Mouse (Mus musculus): ENCODE measurements around the gene Elf3.
"Not testable (repeated sequence)": the region's sequence is repeated elsewhere in the genome, so short reads cannot be mapped to it uniquely, and the experiment has no call there.

Elf3 gene

DNA sequence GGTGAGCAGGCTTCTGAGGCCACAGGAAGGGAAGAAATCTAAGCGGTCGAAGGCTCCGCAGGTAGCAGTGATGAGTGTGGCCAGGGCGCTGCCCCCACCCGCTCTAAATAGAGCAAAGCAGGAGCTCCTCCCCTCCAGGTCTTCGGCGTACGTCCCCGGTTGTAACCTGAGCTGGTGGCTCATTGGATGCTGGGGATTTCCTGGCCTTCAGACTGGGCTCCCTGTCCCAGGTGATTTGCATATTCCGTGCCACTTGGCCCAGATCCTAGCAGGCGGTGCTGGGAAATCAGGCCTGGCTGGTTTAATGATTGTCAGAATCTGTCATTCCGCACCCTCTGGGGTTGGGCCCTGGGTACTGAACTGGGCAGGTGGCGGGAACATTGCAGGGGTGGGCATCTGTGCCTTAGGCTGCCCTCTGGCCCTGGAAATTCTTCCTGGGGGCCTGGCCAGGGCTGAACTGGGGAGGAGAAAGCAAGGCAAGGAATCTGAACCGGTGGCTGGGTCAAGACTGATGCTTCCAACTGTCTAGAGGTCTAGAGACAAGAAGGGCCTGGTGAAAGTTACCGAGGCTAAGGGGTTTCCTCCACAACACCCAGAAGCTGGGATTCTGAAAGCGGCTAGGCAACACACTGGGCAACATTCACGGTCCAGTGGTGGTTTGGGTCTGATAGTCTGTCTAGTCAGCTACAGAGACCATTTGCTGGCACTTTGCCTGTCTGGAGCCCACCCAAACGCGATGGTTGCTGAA is at the start of gene Elf3:
TSS of gene Elf3 (minus strand) at position 189 of the 748 bp plus-strand sequence.
- DNase-seq (ENCODE audit: low spot score in 2 of 2), result no peak

DNA sequence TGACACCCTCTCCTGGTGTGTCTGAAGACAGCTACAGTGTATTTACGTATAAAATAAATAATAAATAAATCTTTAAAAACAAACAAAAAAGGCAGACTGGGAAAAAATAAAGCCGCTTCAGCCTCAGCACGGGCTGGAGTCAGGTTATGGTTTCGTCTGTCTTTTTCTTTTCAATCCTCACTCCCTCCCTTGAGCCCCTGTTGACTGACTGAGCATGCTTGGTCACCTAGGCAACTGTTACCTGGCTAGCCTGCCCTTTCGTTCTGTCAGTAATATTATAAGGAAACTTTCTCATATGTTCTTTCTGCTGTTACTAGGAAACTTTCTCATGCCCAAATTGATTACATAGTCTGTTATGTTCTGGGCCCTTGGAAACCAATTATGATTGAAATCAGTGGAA is 32.5 kb upstream of the Elf3 start:
- no peak for DNase-seq (ENCODE audit: low spot score in 2 of 2)

DNA sequence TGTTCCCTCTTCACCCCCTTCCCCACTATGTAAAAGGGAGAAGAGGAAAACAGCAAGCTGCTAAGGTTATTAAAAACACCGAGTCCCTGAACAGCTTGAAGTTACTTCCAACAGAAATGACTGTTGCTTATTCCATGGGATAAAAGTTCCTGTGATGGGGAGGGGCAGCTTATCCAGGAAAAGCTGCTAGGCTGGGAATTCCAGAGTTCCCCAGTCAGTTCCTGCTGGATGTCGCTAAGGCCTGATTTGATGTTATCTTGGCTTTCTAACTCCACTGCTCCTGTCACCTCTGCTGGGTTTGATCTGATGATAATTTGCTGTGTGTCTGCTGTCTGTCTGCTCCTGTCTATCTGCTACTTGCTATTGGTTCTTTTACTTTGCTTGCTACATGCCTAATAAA is 27.9 kb upstream of the Elf3 start:
- DNase-seq (ENCODE audit: low spot score in 2 of 2), result no peak

DNA sequence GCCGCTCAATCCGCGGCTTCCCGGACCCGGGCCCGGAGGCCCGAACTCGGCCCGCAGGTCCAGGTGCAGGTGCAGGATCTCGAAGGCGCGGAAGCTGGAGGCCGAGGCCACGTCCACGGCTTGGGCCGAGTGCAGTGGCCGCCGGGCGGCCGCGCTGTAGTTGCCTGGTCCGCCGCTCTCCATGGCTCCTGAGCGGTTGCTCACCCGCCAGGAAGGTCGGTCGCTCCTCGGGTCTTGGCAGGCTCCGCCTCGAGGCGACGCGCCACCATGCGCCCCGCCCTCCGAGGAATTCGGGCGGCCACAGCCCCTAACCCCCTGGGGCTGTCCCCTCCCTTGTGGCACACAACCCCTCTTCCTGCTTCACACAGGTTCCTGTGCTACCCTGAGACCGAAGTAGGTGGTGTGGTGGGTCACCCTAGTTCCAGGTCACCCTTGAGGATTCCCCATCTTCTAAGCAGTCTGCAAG is 25.5 kb upstream of the Elf3 start, which contains the start of gene Rnpep:
TSS of gene Rnpep (minus strand) at position 259 of the 466 bp plus-strand sequence.
- peak; percentile 68 to 80 for DNase-seq (ENCODE audit: low spot score in 2 of 2)

DNA sequence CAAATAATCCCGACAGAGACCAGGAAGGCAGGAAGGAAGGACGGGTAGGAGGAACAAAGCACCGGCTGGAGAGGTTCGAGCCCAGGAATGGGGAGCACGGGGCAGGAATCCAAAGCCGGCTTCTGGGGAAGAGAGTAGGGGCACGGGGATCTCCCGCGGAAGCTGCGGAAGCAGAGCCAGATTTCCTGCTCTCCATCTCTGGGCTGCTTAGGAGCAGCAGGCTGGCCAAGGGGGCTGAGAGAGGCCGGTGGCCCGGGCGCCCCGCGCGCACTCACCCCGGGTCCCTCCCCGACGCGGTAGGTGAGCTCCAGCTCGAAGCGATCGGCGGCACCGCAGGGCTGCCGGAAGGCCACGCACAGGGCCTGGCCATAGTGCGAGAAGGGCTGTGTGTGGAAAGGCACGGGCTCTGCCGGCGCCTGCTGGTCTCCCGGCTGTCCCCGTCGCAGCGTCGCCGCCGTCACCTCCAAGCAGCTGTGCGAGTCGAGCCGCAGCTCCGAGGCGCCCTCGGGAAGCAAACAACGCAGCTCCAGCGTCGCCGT is 25.0 kb upstream of the Elf3 start:
- peak; percentile 54 to 71 for DNase-seq (ENCODE audit: low spot score in 2 of 2)

DNA sequence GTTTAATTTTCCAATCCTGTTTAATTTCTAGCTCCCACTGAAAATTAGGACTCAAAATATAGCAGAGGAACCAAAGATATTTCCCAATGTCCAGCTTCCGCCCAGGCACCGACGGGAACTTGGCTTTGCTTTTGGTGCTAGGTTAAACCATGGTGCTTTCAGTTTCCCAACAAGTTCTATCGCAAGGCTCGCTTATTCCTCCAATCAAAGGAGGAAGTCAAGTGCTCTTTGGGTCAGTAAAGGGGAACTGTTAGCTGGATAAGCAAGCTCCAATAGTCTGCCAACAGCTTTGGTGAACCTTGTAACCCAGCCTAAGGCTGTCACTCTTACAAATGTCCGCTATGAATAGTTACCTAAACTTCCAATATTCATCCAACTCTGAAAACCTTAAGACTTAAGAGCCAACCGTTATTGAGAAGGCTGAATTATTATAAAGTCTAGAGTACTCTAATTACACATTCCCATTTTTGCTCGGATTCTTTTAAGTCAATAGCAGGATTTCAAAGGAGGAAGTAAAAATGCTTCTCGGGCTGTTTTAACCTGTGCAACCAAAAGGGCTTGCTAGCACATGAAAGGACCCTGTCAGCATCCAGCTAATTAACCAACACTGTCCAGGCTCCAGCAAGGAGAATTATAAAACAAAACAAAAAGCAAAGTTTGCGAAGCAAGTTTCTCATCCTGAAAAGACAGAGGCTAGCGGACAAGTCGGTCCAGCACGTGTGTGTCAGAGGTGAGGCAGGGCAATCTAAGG is 24.3 kb upstream of the Elf3 start:
- DNase-seq (ENCODE audit: low spot score in 2 of 2), result no peak

DNA sequence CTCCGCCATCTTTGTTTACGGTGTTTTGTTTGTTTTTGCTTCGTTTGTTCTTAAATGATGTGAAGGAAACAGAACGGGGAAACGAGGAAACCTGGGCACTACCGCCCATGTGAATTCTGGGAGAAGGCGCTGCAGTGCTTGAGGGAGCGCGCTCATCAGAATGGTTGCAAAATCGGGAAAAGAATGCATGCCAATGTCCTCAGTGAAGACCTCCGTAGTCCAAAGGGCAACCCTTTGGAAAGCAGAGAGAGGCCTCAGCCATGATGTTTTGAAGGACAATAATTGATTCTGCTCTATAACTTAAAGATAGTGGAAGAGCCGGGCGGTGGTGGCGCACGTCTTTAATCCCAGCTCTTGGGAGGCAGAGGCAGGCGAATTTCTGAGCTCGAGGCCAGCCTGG is 23.5 kb upstream of the Elf3 start:
- DNase-seq (ENCODE audit: low spot score in 2 of 2), result no peak

DNA sequence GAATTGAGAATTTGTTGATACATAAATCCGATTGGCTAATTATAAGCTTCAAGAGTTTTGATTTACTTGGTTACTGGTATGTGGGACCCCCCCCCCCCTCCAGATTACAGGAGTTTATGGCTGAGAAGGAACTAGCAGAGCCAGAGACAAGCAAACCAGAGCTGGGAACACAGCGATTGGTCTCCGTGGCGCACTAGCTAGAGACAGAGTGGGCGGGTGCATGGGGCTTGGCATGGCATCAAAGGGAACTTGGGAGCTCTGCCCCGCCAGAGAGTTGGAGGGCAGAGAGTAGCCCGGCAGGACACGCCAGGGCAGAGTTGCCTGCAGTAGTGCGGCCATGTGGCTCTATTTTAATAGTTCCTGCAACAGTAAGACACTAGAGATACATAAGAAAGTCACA is 22.3 kb upstream of the Elf3 start:
- peak; percentile 44 to 50 for DNase-seq (ENCODE audit: low spot score in 2 of 2)

DNA sequence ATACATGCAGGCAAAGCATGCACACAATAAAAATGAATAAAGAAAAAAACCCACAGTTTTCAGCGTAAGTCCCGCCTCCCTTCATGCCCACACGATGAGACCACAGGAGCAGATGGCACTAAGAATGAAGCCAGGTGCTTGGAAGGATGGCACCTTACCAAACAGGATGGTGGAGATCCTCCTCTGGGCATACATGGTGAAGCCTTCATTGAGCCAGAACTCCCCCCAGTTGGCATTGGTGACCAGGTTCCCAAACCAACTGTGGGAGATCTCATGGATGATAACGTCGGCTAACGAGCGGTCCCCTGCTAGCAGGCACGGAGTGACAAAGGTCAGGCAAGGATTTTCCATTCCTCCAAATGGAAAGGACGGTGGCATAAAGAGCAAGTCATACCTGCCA is 13.0 kb upstream of the Elf3 start:
- DNase-seq (ENCODE audit: low spot score in 2 of 2), result no peak

DNA sequence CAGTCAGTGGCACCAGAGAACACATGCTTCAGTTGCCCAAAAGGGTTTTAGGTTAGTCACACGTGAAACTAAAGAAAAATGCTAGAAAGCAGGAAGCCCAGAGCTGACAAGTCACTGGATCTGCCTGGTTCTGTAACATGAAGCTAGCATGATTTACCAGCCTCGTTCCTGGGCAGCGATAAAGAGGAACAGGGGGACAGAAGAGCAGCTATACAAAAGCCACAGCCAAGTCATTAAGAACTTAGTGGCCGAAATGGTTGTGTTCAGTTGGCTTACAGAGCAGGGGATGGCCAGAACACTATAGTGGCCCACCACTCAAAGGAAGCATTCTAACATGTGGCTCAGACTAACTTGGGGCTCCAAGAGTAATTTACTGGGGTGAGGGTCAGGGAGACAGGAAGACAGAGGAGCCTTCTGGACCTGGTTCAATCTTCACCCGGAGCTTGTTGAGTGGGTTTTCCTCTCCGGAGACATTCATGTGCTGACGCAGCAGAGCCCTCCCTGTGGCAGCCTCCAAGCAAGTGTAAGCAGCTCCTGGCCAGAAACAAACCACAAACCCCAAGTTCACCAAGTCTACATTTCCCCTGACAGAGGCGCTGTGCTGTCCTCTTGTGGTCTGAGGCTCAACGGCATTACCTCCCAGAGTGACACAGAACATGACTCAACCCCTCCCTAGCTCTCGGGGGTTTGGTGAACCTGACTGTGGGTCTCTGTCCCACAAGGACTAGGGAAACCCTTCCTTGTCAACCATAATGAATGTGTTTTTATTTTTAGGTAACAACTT is 9.5 kb upstream of the Elf3 start:
- DNase-seq (ENCODE audit: low spot score in 2 of 2), result no peak

DNA sequence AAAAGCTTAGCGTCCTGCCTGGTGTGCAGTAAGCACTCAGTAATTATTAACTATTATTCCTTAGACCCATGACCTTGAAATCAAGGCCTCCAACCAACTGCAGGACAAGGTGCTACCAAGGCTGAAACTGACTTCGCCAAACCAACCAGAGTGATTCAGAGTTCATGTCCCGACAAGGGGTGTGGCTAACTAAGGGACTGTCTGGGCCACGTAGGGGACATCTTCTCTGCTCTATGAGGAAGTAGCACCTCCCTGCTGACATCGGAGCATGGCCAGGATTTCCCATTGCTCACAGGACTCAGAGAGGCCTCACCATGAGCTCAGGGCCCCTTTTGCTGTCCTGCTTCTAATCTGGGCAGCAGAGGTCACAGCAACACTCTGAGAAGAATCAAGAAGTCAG is 7.5 kb upstream of the Elf3 start:
- DNase-seq (ENCODE audit: low spot score in 2 of 2), result no peak

DNA sequence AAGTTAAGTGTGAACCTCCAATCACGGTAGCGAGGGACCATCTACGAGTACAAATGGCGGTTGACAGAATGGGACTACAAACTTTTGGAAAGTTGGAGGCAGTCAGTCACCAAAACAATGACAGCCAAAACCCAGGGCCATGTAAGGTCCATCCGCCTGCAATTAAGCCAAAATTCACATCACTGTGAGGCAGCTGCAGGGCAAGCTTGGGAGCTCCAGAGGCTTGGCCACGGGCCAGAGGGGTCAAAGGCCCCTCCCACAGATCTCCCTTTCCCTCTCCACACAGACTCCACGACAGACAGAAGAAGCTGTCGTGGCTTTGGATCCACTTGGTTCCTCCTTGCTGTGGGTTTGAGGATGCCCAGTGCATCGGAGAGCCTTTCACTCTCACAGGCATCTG is 4.9 kb upstream of the Elf3 start:
- DNase-seq (ENCODE audit: low spot score in 2 of 2), result no peak

DNA sequence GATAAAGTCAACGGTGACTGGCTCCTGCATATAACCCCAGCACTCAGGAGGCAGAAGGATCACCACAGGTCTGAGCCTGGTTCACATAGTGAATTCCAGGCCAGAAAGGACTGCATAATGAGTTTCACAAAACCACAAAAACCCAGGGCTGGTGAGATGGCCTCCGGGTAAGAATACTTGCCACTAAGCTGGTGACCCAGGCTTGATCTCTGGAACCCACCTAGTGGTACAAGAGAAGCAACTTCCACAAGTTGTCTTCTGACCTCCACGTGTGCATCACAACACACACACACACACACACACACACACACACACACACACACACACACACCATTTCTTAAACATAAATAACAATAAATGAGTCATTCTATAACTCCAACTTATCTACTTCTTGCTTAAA is 4.0 kb upstream of the Elf3 start:
- no peak for DNase-seq (ENCODE audit: low spot score in 2 of 2)

DNA sequence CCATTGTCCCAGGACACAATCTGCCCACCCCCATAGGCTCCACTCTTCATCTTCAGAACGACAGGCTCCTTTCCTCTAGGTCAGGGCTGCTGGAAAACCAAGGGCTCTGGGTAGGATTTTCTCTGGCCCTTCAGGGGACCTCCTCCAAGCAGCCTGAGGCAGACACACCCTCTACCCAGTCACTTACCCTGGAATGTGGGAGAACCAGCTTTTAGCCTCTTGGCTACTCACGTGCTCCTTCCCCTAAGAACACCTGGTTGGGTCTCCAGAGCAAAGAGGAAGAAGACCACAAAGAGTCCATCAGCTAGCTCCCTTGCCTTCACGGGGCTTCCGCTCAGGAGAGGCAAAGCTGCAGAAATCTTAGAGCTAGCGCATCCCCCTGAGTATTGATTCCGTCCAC is 2.6 kb upstream of the Elf3 start:
- DNase-seq (ENCODE audit: low spot score in 2 of 2), result no peak

DNA sequence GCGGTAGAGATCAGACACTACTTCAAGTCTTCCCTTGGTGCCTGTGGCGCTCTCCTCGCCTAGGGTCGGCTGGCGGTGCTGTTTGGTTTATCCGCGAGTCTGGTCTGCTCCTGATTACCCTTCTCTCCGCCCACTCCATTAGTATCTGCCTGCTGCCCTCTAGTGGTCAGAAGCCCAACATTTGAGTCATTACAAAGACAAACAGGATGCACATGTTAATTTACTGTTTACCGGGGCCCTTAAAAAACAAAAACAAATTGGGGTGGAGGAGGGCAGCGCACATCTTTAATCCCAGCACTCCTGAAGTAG is 714 bp upstream of the Elf3 start:
- DNase-seq (ENCODE audit: low spot score in 2 of 2), result peak; percentile 72 to 81

DNA sequence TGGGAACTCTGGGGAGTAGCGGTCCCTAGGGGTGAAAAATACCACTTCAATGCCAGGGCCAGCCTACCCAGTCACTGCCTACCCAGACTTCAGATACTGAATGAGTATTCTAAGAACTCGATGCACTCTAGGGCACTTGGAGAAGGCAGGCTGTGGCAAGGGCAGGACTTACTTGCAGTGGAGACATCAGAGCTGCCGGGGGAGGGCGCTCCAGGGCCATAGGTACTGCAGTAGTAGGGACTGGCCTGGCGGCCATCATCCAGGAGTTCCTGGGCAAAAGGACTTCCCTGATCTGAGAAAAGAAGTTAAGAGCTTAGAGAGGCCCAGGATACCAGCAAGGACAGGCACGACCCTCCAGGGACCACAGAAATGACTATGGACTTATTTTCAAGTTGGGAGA is 2.1 kb downstream of the Elf3 start:
- no peak for DNase-seq (ENCODE audit: low spot score in 2 of 2)

DNA sequence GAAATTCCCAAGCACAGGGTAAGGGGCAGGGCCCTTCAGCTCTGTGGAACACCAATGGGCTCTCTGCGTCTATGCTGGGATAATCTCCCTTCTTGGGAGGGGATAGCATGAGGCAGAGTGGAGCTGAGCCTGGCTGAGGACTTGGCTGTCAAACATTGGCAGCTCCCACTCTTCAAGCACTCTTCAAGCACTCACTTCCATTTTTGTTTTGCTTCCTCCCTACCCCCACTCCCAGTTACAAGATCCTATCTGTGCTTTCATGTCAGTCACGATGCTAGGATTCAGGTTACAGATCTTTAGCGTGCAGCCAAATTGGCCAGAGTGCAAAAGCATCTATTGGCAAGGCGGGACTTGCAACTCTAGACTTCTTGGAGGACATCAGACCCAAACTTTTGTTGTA is 5.5 kb downstream of the Elf3 start:
- no peak for DNase-seq (ENCODE audit: low spot score in 2 of 2)

DNA sequence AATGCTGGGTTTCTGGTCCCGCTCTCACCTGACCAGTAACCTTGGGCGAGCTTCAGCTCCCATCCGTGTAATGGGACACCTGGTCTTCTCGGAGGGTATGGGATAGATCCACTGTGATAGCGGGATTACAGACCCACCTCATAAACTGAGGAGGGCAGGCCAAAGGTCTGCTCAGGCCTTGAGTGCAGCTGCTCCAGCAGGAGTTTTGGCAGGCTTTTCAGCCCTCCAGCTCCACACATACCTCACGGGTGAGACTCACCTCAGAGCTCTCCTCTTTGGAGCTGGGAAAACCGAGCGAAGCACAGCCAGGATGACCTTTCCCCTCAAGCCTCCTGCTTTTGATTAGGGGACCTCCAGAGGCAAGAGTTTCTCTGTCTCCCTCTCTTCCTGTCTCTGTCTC is 7.0 kb downstream of the Elf3 start:
- DNase-seq (ENCODE audit: low spot score in 2 of 2), result no peak

DNA sequence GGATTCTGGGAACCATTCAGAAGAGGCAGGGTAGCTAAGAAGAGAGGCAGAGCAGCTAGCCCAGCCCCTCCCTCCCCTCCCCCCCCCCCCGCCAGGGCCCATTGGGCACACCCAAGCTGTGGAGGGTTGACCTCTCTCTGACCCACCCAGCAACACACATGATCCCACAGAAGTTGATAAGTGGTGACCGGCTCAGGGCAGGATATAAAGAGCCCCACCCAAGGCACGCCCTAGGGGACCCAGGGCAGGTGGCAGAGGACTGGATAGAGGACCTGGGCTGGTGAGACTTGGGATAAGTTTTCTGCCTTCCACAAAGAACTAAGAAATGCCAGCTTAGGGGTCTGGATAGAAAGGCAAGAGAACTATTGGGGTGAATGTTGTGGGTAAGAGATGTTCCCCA is 7.7 kb downstream of the Elf3 start:
- DNase-seq (ENCODE audit: low spot score in 2 of 2), result no peak

DNA sequence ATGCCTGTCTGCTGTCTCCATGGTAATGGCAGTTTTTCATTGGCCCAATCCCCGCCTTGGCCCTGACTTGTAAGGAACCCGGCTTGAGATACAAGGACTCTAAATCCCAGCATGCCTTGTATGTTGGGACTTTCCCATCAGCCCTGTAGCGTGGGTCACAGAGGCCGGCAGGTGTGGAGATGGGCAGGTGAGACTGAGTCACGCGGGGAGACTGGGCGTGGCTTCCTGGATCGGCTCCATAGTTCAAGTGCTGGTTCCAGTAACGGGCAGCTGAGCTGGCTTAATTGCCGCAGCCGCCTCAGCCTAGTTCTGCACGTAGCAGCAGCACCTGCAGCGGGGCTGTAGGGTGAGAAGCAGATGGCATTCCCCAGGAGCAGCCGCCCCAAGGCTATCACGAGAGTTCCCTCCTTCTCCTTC is 9.9 kb downstream of the Elf3 start:
- DNase-seq (ENCODE audit: low spot score in 2 of 2), result peak; percentile 54 to 65

DNA sequence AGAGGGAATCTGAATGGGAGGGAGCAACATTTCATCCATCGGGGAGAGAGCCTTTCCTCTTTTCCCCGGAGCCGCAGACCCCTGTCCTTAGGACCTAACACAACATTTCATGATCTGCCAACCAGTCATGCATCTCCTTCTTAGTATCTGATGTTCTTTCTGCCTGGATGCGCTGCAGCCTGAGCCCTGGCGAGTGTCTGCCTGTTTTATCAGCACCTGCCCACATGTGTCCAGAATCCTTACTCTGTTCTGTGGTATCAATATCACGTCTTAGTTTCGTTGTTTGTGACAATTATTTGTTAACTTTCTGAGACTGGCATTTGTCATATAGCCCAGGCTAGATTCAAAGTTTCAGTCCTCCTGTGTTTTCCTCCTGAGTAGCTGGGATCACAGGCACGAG is 14.4 kb downstream of the Elf3 start:
- DNase-seq (ENCODE audit: low spot score in 2 of 2), result no peak

DNA sequence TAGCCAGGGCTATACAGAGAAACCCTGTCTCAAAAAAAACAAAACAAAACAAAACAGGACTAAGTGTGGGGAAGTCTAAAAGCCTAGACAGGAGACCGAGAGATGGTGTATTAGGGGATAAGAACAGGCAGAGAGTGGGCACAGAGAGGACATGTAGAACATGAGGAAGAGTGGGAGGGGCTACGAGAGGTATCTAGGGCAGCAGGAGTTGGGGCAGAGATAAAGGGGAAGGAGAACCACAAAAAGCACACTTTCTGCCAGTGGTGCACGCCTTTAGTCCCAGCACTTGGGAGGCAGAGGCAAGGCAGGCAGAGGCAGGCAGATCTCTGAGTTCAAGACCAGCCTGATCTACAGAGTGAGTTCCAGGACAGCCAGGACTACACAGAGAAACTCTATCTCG is 18.2 kb downstream of the Elf3 start:
- not testable (repeated sequence) for DNase-seq (ENCODE audit: low spot score in 2 of 2)
